Mouse (Mus musculus) frontal cortex, postnatal 25 days (tissue): ENCODE measurements around the gene Emc10.

Source experiments
- DNase-seq, 2 experiments: peaks; one replicate each; pipeline ENCODE4 v3.0.0; 2022; ENCODE audit warnings: low spot score in 2 of 2

The Emc10 gene

GRCm38 (mm10) chr7:44495992-44496770 lies at the start of gene Emc10, which contains the start of gene Fam71e1:
Gene Emc10 (minus strand): TSS chr7:44496529.
Gene Fam71e1 (plus strand): TSS chr7:44496581.
- peak; percentile 96 to 99 for DNase-seq

- no peak for DNase-seq
These were observed 46.7 kb upstream of the Emc10 start for GRCm38 (mm10) chr7:44543071-44543470.

GRCm38 (mm10) chr7:44542555-44542954 lies 46.2 kb upstream of the Emc10 start:
- no peak for DNase-seq

- no peak for DNase-seq
These were observed 42.7 kb upstream of the Emc10 start for GRCm38 (mm10) chr7:44538756-44539624.

- no peak for DNase-seq
These were observed 41.2 kb upstream of the Emc10 start for GRCm38 (mm10) chr7:44537496-44537895.

- no peak for DNase-seq
These were observed 40.7 kb upstream of the Emc10 start for GRCm38 (mm10) chr7:44537009-44537408.

GRCm38 (mm10) chr7:44536590-44536968 lies 40.2 kb upstream of the Emc10 start:
- DNase-seq, result no peak

- no peak for DNase-seq
These were observed 39.6 kb upstream of the Emc10 start for GRCm38 (mm10) chr7:44535657-44536589.

- DNase-seq, result no peak
These were observed 38.5 kb upstream of the Emc10 start for GRCm38 (mm10) chr7:44534656-44535441.

GRCm38 (mm10) chr7:44534242-44534641 lies 37.9 kb upstream of the Emc10 start:
- DNase-seq, result no peak

- no peak for DNase-seq
These were observed 37.4 kb upstream of the Emc10 start for GRCm38 (mm10) chr7:44533746-44534045.

- DNase-seq, result no peak
These were observed 36.8 kb upstream of the Emc10 start for GRCm38 (mm10) chr7:44532918-44533745.

GRCm38 (mm10) chr7:44531946-44532732 lies 35.8 kb upstream of the Emc10 start, which contains the start of gene Spib:
Gene Spib (minus strand): TSS chr7:44532071.
- DNase-seq, result no peak

- DNase-seq, result no peak
These were observed 34.9 kb upstream of the Emc10 start for GRCm38 (mm10) chr7:44531207-44531606.

GRCm38 (mm10) chr7:44530507-44530906 lies 34.2 kb upstream of the Emc10 start:
- DNase-seq, result no peak

- no peak for DNase-seq
These were observed 33.2 kb upstream of the Emc10 start for GRCm38 (mm10) chr7:44529518-44529917.

- DNase-seq, result peak; percentile 58 to 62
These were observed 31.4 kb upstream of the Emc10 start for GRCm38 (mm10) chr7:44527483-44528398.
